Mouse (Mus musculus): ENCODE data around the gene Zfp526. TPM values are rescaled to one million over a fixed set of nuclear protein-coding genes. Genes with fewer than 3 reads are reported as not detected.

The Zfp526 gene
- total RNA-seq (2021), result 10 to 100 TPM; 15.9 to 16.3 TPM
- long read RNA-seq, experiment 1, partial matches to known transcripts, result 0 of 1 reads
- long read RNA-seq, experiment 1, other reads (novel, unspliced or antisense), result 1 of 1 reads
- long read RNA-seq, experiment 2, result 0 reads

GRCm38 (mm10) chr7:25221102-25221883 is at the start of gene Zfp526:
TSS of gene Zfp526 (plus strand) at chr7:25221425.
- DNase-seq (ENCODE audit: low spot score in 2 of 2), result peak; percentile 87 to 96

DNA sequence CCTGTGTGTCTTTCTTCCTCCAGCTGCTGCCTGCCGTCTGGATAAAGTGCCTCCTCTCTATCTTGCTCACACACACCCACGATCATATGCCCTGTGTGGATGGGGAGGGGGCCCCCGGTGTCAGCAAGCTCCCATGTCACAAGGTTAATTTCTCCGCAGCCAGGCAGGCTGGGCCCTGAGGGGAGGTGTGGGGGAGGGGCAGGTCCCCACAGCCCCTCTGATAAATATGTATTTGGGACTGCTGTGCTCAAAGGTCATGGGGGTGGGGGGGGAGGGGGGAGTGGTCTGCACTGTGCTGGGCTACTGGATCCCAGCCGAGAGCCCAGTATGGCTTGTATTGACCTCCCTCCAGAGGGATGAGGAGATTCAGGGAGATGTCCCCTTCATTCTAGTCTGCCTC is 48.6 kb upstream of the Zfp526 start:
- no peak for DNase-seq (ENCODE audit: low spot score in 2 of 2)

- DNase-seq (ENCODE audit: low spot score in 2 of 2), result no peak
These were observed 46.9 kb upstream of the Zfp526 start for GRCm38 (mm10) chr7:25174343-25174742.

DNA sequence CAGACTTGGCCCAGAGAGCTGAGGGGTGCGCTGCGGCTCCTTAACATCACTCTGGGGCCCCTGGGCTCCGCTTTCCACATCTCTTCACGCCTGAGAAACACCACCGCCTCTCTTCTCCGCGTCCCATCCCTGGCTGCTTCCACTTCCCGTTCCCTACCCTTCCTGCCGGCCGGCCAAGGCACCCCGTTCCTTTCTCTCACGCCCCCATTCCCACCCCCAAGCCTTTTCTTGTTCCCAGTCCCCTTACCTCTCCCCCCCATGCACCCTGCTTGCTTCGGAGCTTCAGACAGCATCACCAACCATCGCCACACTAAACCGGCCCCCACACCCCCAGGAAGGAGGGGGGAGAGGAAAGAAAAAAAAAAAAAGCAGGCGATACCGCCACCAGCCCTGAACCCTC is 42.9 kb upstream of the Zfp526 start:
- no peak for DNase-seq (ENCODE audit: low spot score in 2 of 2)

DNA sequence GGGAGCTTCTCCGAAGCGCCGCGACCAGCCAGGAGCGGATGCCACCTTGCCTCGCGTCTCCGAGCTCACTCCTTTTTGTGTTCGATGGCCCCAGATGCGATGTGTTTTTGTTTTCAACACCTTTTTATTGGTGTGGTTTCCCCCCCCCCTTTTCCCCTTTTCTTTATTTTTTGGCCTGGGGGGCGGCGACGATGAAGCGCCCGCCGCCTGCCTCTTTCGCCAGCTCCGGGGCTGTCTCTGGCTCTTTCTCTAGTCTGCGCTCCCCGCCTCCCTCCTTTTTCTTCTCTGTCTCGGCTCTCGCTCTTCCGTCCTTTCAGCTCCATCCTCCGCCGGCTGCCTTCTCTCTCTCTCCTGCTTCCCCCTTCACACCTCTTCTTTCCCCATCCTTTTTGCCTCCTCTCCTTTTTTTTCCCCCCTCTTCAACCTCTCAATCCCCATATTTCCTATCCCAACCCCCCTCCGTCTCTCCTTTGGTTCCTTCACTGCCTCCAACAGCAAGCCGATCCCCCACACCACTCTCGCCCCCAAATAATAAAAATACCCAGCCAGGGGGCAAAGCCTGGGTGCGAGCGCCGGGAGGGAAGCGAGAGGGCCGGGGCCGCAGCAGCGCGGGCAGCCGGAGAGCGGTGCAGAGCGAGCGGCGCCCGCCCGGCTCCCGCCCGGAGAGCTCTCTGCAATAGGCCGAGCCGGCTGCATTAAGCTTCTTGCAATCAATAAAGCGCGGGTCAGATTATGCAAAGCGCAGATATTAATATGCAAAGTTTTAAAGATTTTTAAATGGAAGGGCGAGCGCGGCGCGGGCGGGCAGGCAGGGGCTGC is 42.2 kb upstream of the Zfp526 start:
- DNase-seq (ENCODE audit: low spot score in 2 of 2), result no peak

- peak; percentile 18 to 27 for DNase-seq (ENCODE audit: low spot score in 2 of 2)
These were observed 41.5 kb upstream of the Zfp526 start, which contains the start of gene Pou2f2 for GRCm38 (mm10) chr7:25179606-25180161. TSS of gene Pou2f2 (minus strand) at chr7:25179726.

- DNase-seq (ENCODE audit: low spot score in 2 of 2), result no peak
These were observed 40.7 kb upstream of the Zfp526 start for GRCm38 (mm10) chr7:25180512-25180911.

GRCm38 (mm10) chr7:25181331-25181790 is 39.9 kb upstream of the Zfp526 start:
- DNase-seq (ENCODE audit: low spot score in 2 of 2), result no peak

DNA sequence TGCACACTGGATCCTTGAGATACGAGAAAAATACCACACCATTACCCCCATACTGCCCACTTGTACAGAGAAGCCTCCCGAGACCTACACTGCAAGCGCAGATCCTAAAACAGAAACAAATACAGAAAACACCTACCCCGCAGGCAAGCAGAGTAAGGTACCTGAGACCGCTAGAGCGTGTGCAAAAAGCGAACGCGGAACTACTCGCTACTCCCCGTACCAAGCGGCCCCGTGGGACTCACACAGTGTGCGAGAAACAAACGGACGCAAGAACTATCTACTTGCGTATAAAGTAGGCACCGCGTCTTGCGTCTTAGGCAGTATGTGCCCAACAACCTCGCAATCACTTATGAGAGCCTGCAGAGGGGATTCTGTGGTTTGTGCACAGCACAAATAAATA is 39.4 kb upstream of the Zfp526 start:
- no peak for DNase-seq (ENCODE audit: low spot score in 2 of 2)

DNA sequence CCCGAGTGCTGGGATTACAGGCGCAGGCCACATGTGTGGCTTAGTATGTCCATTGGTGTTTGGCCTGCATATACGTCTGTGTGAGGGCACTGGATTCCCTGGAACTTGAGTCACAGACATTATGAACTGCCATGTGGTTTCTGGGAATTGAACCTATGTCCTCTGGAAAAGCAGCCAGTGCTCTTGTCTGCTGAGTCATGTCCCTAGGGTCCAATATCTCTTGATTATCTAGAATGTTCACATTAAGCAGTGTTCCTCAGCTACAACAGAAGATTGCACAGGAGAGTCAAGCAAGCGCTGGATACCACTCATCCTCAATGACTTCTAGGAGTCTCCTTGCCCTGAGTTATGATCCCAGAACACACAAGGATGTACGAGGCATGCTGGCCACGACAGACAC is 37.1 kb upstream of the Zfp526 start:
- no peak for DNase-seq (ENCODE audit: low spot score in 2 of 2)

GRCm38 (mm10) chr7:25187662-25188650 is 33.3 kb upstream of the Zfp526 start:
- DNase-seq (ENCODE audit: low spot score in 2 of 2), result peak; percentile 67 to 73

DNA sequence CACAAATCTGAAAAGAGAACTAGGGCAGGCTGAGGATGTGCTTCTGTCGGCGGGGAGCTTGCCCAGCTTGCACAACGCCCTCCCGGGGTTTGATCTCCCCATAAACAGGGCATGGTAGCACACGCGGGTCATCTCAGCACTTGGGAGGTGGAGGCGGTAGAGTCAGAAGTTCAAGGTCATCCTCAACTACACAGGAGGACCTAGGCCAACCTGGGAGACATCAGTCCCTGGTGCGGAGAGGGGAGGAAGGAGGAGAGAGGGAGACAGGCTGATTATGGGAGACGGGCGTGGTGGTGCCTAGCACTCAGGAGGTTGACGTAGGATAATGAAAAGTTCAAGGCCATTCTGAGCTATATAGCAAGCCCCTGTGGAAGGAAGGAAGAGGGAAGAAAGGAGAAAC is 30.4 kb upstream of the Zfp526 start:
- DNase-seq (ENCODE audit: low spot score in 2 of 2), result no peak

GRCm38 (mm10) chr7:25192110-25192509 is 29.1 kb upstream of the Zfp526 start:
- no peak for DNase-seq (ENCODE audit: low spot score in 2 of 2)

GRCm38 (mm10) chr7:25195148-25195547 is 26.1 kb upstream of the Zfp526 start:
- DNase-seq (ENCODE audit: low spot score in 2 of 2), result no peak

DNA sequence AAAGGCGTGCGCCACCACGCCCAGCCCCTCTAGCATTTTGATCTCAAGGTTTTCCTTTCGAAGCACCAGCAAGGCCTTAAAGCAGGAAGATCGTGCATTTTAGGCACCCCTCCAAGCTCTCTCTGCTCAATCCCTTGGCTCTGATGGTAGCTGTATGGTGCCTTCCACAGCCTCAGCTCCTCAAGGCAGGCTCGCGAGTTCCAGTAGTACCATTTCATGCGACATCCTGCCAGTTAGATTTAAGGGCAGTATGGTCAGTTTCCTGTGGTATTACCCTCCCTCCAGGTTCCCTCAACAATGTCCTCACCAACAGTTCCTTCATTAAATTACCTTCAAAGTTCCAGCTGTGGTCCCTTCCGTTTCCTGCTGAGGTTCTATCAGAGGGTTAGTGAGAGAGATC is 25.1 kb upstream of the Zfp526 start:
- DNase-seq (ENCODE audit: low spot score in 2 of 2), result no peak

- DNase-seq (ENCODE audit: low spot score in 2 of 2), result no peak
These were observed 23.7 kb upstream of the Zfp526 start for GRCm38 (mm10) chr7:25197384-25198018.

DNA sequence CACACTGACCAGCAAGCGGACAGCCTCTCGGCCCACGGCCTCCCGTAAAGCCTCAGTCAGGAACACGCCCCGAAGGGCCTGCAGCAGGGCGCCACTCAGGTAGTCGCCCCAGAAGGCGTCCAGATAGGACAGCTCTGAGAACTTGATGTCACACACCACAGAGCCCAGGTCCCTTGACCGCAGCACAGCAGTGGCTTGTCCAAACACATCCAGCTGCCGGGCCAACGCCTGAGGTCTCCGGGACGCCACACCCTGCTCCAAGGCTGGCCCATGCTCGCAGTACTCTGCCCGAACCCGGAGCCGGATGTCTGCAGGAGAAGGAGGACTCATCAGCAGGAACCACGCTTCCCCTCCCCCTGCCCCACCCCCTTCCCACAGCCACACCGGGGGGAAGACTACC is 17.6 kb upstream of the Zfp526 start:
- DNase-seq (ENCODE audit: low spot score in 2 of 2), result no peak

DNA sequence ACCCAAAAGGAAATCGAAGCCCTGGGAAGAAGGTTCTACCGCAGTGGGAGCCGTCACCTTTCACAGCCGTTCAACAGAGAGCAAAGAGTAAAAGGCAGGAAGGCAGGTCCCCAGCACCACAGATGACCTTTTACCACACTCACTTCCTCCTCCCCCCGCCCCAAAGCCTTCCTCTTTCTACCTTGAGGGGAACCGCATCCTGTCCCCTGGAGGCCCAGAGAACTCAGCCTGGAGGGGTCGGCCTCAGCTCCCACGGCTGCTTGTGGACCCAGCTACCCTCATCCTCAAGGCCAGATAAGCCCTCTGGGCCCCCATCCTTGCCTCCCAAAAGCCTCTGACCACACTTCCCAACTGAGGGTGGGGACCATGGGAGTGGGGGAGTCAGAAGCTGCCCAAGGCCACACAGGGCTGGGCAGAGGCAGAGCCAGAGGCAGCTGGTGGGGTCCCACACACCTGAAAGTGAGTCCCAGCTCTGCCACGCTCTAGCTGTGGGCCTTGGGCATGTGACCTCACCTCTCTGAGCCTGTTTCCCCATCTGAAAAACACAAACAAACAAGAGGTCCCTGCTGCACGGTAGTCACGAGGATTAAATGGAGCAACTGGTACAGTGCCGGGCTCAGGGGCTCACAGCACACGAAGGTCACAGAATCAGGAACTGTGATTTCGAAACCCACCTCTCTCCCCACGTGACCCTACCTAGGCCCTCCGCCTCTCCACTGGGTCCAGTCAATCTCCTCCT is 15.7 kb upstream of the Zfp526 start:
- no peak for DNase-seq (ENCODE audit: low spot score in 2 of 2)

Measured in adrenal gland, postnatal 4 days (tissue).